ENCODE assay signal across 14 mouse cellular contexts in the genomic region with DNA sequence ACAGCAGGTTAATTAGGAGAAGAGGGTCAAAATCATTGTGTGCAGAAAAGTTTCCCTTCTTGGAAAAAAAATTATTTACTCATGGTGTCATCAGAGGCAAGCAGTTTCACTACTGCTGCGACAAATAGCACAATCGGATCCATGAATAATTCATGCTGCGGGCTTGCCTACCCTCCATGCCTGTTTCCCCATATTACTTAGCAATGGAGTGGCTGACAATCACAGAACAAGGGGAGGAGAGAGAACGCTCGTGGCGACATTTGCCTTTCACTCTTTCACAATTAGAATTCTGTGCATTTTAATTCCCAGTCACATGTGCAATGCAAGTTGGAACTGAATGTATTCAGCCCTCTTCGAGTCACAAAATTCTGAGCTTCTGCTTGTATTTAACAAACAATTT.
DNase-seq lines count a peak whose midpoint lies in the region; ATAC-seq lines count a peak whose summit lies in the region.
"Had no signal": no experiment of that assay in that cellular context is flagged by ENCODE, and none has a peak within 500 bp of the region (broad histone marks: within the 10 kb centered on the region; RNA-seq: fewer than 3 reads in every experiment).

No protein-coding gene starts in this region.

- 13% methylated on average over 7 of the region's 7 CpGs for WGBS in forebrain, embryonic 16.5 days
- 26% methylated on average over 7 of the region's 7 CpGs for WGBS in neural tube, embryonic 14.5 days

- peak; percentile 92 for ATAC-seq in forebrain, embryonic 16.5 days
- peak; percentile 65; the same call in 1 of the 2 replicates for ATAC-seq in neural tube, embryonic 14.5 days (ENCODE audit: low read depth)

- H3K27me3 ChIP-seq in forebrain, embryonic 16.5 days (replicated peaks; ENCODE audit: control insufficient read depth, insufficient read depth, low read length): no peaks in the 10 kb centered on the region
- H3K27me3 ChIP-seq in neural tube, embryonic 14.5 days (ENCODE audit: control insufficient read depth, insufficient read depth, low read length): no peaks in the 10 kb centered on the region
- H3K27me3 ChIP-seq: heart, embryonic 13.5 days; limb, embryonic 13.5 days had no signal

- H3K9ac ChIP-seq in forebrain, embryonic 16.5 days (replicated peaks; ENCODE audit: low read depth, low read length): peak overlapping the region; percentile 6; the same call in 1 of the 2 replicates
- H3K9ac ChIP-seq in neural tube, embryonic 14.5 days (replicated peaks; ENCODE audit: low read depth, low read length): no peak overlapping the region
- H3K9ac ChIP-seq: heart, embryonic 13.5 days; limb, embryonic 13.5 days had no signal

- peak overlapping the region; percentile 34 for H3K4me2 ChIP-seq in forebrain, embryonic 16.5 days (ENCODE audit: low read length)
- no peak overlapping the region for H3K4me2 ChIP-seq in neural tube, embryonic 14.5 days (ENCODE audit: low read depth, low read length)
- H3K4me2 ChIP-seq: heart, embryonic 13.5 days; limb, embryonic 13.5 days had no signal

- DNase-seq in embryo, embryonic 11 days: peak; percentile 49
- DNase-seq in mesoderm, embryonic 11.5 days (ENCODE audit: low read depth, low spot score): peak; percentile 39
- no peak for DNase-seq in layer of hippocampus, postnatal 25 days (ENCODE audit: extremely low spot score in 1 of 2, low spot score in 1 of 2)
- DNase-seq in adrenal gland, adult 2 months: no peak
- DNase-seq in adrenal gland, postnatal 36 days: no peak
- DNase-seq: kidney, postnatal 25 days; layer of hippocampus, postnatal 36 days; lung, adult 18-20 months; right cerebral cortex, postnatal 14 days; thymus, postnatal 14 days had no signal

- no peaks in the 10 kb centered on the region for H3K9me3 ChIP-seq in forebrain, embryonic 16.5 days (ENCODE audit: control insufficient read depth, low read length)
- no peaks in the 10 kb centered on the region for H3K9me3 ChIP-seq in neural tube, embryonic 14.5 days (ENCODE audit: control insufficient read depth, low read length)
- H3K9me3 ChIP-seq: heart, embryonic 13.5 days; limb, embryonic 13.5 days had no signal

- H3K4me3 ChIP-seq in forebrain, embryonic 16.5 days (replicated peaks; ENCODE audit: low read length): no peak overlapping the region
- H3K4me3 ChIP-seq in neural tube, embryonic 14.5 days (ENCODE audit: low read depth, low read length): no peak overlapping the region
- H3K4me3 ChIP-seq: heart, embryonic 13.5 days; limb, embryonic 13.5 days had no signal

- H3K27ac ChIP-seq in forebrain, embryonic 16.5 days (ENCODE audit: low read length): peak overlapping the region; percentile 63
- H3K27ac ChIP-seq in neural tube, embryonic 14.5 days (ENCODE audit: low read depth, low read length): peak overlapping the region; percentile 7; the same call in 1 of the 2 replicates
- H3K27ac ChIP-seq: heart, embryonic 13.5 days; limb, embryonic 13.5 days had no signal

- H3K36me3 ChIP-seq in forebrain, embryonic 16.5 days (ENCODE audit: control insufficient read depth, insufficient read depth): no peaks in the 10 kb centered on the region
- no peaks in the 10 kb centered on the region for H3K36me3 ChIP-seq in neural tube, embryonic 14.5 days (ENCODE audit: control insufficient read depth, insufficient read depth, low read length)
- H3K36me3 ChIP-seq: heart, embryonic 13.5 days; limb, embryonic 13.5 days had no signal

- H3K4me1 ChIP-seq in forebrain, embryonic 16.5 days (replicated peaks; ENCODE audit: control insufficient read depth, insufficient read depth, low read length): peaks cover 28% of the 10 kb centered on the region
- peaks cover 33% of the 10 kb centered on the region for H3K4me1 ChIP-seq in neural tube, embryonic 14.5 days (ENCODE audit: control insufficient read depth, insufficient read depth, low read length)

Comparison
In these comparisons a context has a peak if more than half of its experiments do, and no peak if none do; other contexts are left out.
1. DNase-seq: peak in embryo, embryonic 11 days (single experiment) and mesoderm, embryonic 11.5 days (single experiment); none in layer of hippocampus, postnatal 25 days (0 of 2), adrenal gland, adult 2 months (single experiment) and adrenal gland, postnatal 36 days (0 of 2).